In genomic region chr10:77258041-77258590, GRCm38 (mm10) we compare ENCODE assay signal across 8 mouse cellular contexts. TPM values are rescaled to one million over a fixed set of nuclear protein-coding genes. Genes with fewer than 3 reads are reported as not detected.
DNase-seq lines count a peak whose midpoint lies in the region; ATAC-seq lines count a peak whose summit lies in the region.

No protein-coding gene starts in this region.

- DNase-seq in cerebellum, adult 8-10 months = peak; percentile 9
- no peak for DNase-seq in cerebellum, postnatal 14 days
- DNase-seq in retina, embryonic 14.5 days (ENCODE audit: low spot score) = no peak

- ATAC-seq in megakaryocyte, adult 5-6 weeks (ENCODE audit: poor library complexity, severe bottlenecking) = no peak
- no peak for ATAC-seq in limb, embryonic 15.5 days (ENCODE audit: insufficient number of reproducible peaks, low FRiP score, low TSS enrichment, low read depth)
- ATAC-seq in stomach, embryonic 16.5 days (ENCODE audit: insufficient read depth, low FRiP score) = no peak
- no peak for ATAC-seq in activated CD4-positive, CD25-positive, alpha-beta regulatory T cell, adult 4 months

- no peaks in the 10 kb centered on the region for H3K9me3 ChIP-seq in megakaryocyte, embryonic 14.5 days
- no peaks in the 10 kb centered on the region for H3K9me3 ChIP-seq in limb, embryonic 15.5 days
- no peaks in the 10 kb centered on the region for H3K9me3 ChIP-seq in stomach, embryonic 16.5 days (replicated peaks; ENCODE audit: control insufficient read depth, low read length)

- H3K4me1 ChIP-seq in megakaryocyte, embryonic 14.5 days = peaks cover 51% of the 10 kb centered on the region
- H3K4me1 ChIP-seq in limb, embryonic 15.5 days = peaks cover 21% of the 10 kb centered on the region
- peaks cover 12% of the 10 kb centered on the region for H3K4me1 ChIP-seq in stomach, embryonic 16.5 days (ENCODE audit: control insufficient read depth, insufficient read depth, low read length)

- H3K27me3 ChIP-seq in megakaryocyte, embryonic 14.5 days (replicated peaks) = no peaks in the 10 kb centered on the region
- no peaks in the 10 kb centered on the region for H3K27me3 ChIP-seq in limb, embryonic 15.5 days
- no peaks in the 10 kb centered on the region for H3K27me3 ChIP-seq in stomach, embryonic 16.5 days (ENCODE audit: control insufficient read depth, insufficient read depth, low read length)

- H3K36me3 ChIP-seq in megakaryocyte, embryonic 14.5 days (replicated peaks; ENCODE audit: low read length) = peaks cover 41% of the 10 kb centered on the region
- peaks cover 27% of the 10 kb centered on the region for H3K36me3 ChIP-seq in limb, embryonic 15.5 days
- H3K36me3 ChIP-seq in stomach, embryonic 16.5 days (ENCODE audit: control insufficient read depth, insufficient read depth, low read length) = peaks cover 10% of the 10 kb centered on the region

- no peak overlapping the region for H3K27ac ChIP-seq in limb, embryonic 15.5 days
- H3K27ac ChIP-seq in stomach, embryonic 16.5 days (ENCODE audit: low read length) = no peak overlapping the region

- 55% methylated on average over 4 of the region's 4 CpGs for WGBS in limb, embryonic 15.5 days
- 51% methylated on average over 4 of the region's 4 CpGs for WGBS in stomach, embryonic 16.5 days

- H3K4me3 ChIP-seq in megakaryocyte, embryonic 14.5 days (replicated peaks) = peak overlapping the region; percentile 99
- H3K4me3 ChIP-seq in limb, embryonic 15.5 days = peak overlapping the region; percentile 97
- peak overlapping the region; percentile 91 for H3K4me3 ChIP-seq in stomach, embryonic 16.5 days (replicated peaks; ENCODE audit: low read length)

- H3K9ac ChIP-seq in limb, embryonic 15.5 days = no peak overlapping the region
- H3K9ac ChIP-seq in stomach, embryonic 16.5 days (ENCODE audit: low read length) = no peak overlapping the region

- peak overlapping the region; percentile 84 for H3K4me2 ChIP-seq in limb, embryonic 15.5 days
- H3K4me2 ChIP-seq in stomach, embryonic 16.5 days (ENCODE audit: low read depth, low read length) = peak overlapping the region; percentile 74

RNA-seq across cellular contexts. Expression of gene Pofut2, which starts 0.9 kb away (rescaled TPM):
- 78.3 and 80.8 TPM in 2 replicates for polyA plus RNA-seq in megakaryocyte, embryonic 14.5 days (2012; ENCODE audit: insufficient read depth, low replicate concordance)
- 16.2 and 17.2 TPM in 2 replicates for total RNA-seq in megakaryocyte, adult 5-6 weeks (2015)
- 11.0 and 19.2 TPM in 2 replicates for total RNA-seq in megakaryocyte, adult 5-6 weeks (2017)
- 187 and 210 TPM in 2 replicates for polyA plus RNA-seq in limb, embryonic 15.5 days (2015; fragmentation: Nextera tagmentation; extraction: Ambion mirVana)
- polyA plus RNA-seq in stomach, embryonic 16.5 days (2015; fragmentation: Nextera tagmentation; extraction: Ambion mirVana) = 125 and 137 TPM in 2 replicates
- polyA plus RNA-seq in activated CD4-positive, CD25-positive, alpha-beta regulatory T cell, adult 4 months (2017; shearing (Covaris generic)) = 10 to 100 TPM; 18.5 to 19.9 TPM
